Mouse (Mus musculus): ENCODE measurements around the gene Tmem120a. TPM values are rescaled to one million over a fixed set of nuclear protein-coding genes. Genes with fewer than 3 reads are reported as not detected.
A peak's percentile ranks its signal among the peaks of the same experiment; 100 is the strongest.

The Tmem120a gene
- polyA plus RNA-seq, 1 experiment from 2014 or later: 84.5 TPM

- no peaks in the 10 kb centered on the region for H3K9me3 ChIP-seq
- no peak overlapping the region for H3K4me2 ChIP-seq
- 97% methylated on average over 10 of the region's 10 CpGs for WGBS
- H3K27ac ChIP-seq (replicated peaks): no peak overlapping the region
- no peak for ATAC-seq (ENCODE audit: low read depth)
- H3K4me3 ChIP-seq: no peak overlapping the region
- peaks cover 30% of the 10 kb centered on the region for H3K4me1 ChIP-seq (replicated peaks)
- H3K9ac ChIP-seq: no peak overlapping the region
- peaks cover 71% of the 10 kb centered on the region for H3K36me3 ChIP-seq
- no peaks in the 10 kb centered on the region for H3K27me3 ChIP-seq
These were observed 14.0 kb downstream of the Tmem120a start for GRCm38 (mm10) chr5:135730278-135730677.

- WGBS: 90% methylated on average over 13 of the region's 13 CpGs
- Histone ChIP-seq H3K27me3 (no peaks in the 10 kb centered on the region), H3K9ac (no peak overlapping the region), H3K4me3 (no peak overlapping the region), H3K36me3 (peaks cover 61% of the 10 kb centered on the region), H3K27ac (replicated peaks) (no peak overlapping the region), H3K9me3 (no peaks in the 10 kb centered on the region), H3K4me2 (no peak overlapping the region), H3K4me1 (replicated peaks) (peaks cover 40% of the 10 kb centered on the region)
- no peak for ATAC-seq (ENCODE audit: low read depth)
These were observed 14.9 kb downstream of the Tmem120a start for GRCm38 (mm10) chr5:135729351-135729750.

GRCm38 (mm10) chr5:135728361-135728760 lies 15.9 kb downstream of the Tmem120a start:
- Histone ChIP-seq H3K9ac (no peak overlapping the region), H3K4me2 (no peak overlapping the region), H3K4me1 (replicated peaks) (peaks cover 49% of the 10 kb centered on the region), H3K27ac (replicated peaks) (no peak overlapping the region), H3K36me3 (peaks cover 51% of the 10 kb centered on the region), H3K4me3 (no peak overlapping the region), H3K27me3 (no peaks in the 10 kb centered on the region), H3K9me3 (no peaks in the 10 kb centered on the region)
- no peak for ATAC-seq (ENCODE audit: low read depth)
- WGBS: 93% methylated on average over 13 of the region's 13 CpGs

- ATAC-seq (ENCODE audit: low read depth): no peak
- no peak overlapping the region for H3K9ac ChIP-seq
- no peak overlapping the region for H3K27ac ChIP-seq (replicated peaks)
- no peak overlapping the region for H3K4me2 ChIP-seq
- peaks cover 46% of the 10 kb centered on the region for H3K36me3 ChIP-seq
- 92% methylated on average over 9 of the region's 9 CpGs for WGBS
- no peaks in the 10 kb centered on the region for H3K9me3 ChIP-seq
- peaks cover 54% of the 10 kb centered on the region for H3K4me1 ChIP-seq (replicated peaks)
- H3K27me3 ChIP-seq: no peaks in the 10 kb centered on the region
- H3K4me3 ChIP-seq: no peak overlapping the region
These were observed 16.4 kb downstream of the Tmem120a start for GRCm38 (mm10) chr5:135727871-135728270.

GRCm38 (mm10) chr5:135726641-135727346 lies 17.5 kb downstream of the Tmem120a start:
- Histone ChIP-seq H3K27ac (replicated peaks) (peak overlapping the region; percentile 96), H3K4me2 (peak overlapping the region; percentile 57), H3K36me3 (peaks cover 36% of the 10 kb centered on the region), H3K4me3 (0 out of 2 replicates have a peak overlapping the region, but pooled peaks have one; percentile 32), H3K27me3 (no peaks in the 10 kb centered on the region), H3K9me3 (no peaks in the 10 kb centered on the region), H3K9ac (peak overlapping the region; percentile 66), H3K4me1 (replicated peaks) (peaks cover 60% of the 10 kb centered on the region)
- WGBS: 62% methylated on average over 2 of the region's 2 CpGs
- ATAC-seq (ENCODE audit: low read depth): no peak

GRCm38 (mm10) chr5:135725991-135726390 lies 18.3 kb downstream of the Tmem120a start:
- Histone ChIP-seq H3K4me2 (peak overlapping the region; percentile 57), H3K27ac (replicated peaks) (peak overlapping the region; percentile 96), H3K4me1 (replicated peaks) (peaks cover 60% of the 10 kb centered on the region), H3K36me3 (peaks cover 28% of the 10 kb centered on the region), H3K9me3 (no peaks in the 10 kb centered on the region), H3K4me3 (peak overlapping the region; percentile 32), H3K27me3 (no peaks in the 10 kb centered on the region), H3K9ac (peak overlapping the region; percentile 66)
- WGBS: 25% methylated on average over 6 of the region's 6 CpGs
- ATAC-seq (ENCODE audit: low read depth): peak; percentile 12

GRCm38 (mm10) chr5:135725391-135725841 lies 18.8 kb downstream of the Tmem120a start:
- Histone ChIP-seq H3K27ac (replicated peaks) (peak overlapping the region; percentile 96), H3K9ac (peak overlapping the region; percentile 66), H3K4me1 (replicated peaks) (peaks cover 60% of the 10 kb centered on the region), H3K4me2 (peak overlapping the region; percentile 57), H3K4me3 (peak overlapping the region; percentile 32), H3K36me3 (peaks cover 22% of the 10 kb centered on the region), H3K27me3 (no peaks in the 10 kb centered on the region), H3K9me3 (no peaks in the 10 kb centered on the region)
- WGBS: 3% methylated on average over 8 of the region's 8 CpGs
- ATAC-seq (ENCODE audit: low read depth): peak; percentile 93

GRCm38 (mm10) chr5:135724536-135725322 lies 19.5 kb downstream of the Tmem120a start:
- peak; percentile 79 for ATAC-seq (ENCODE audit: low read depth)
- Histone ChIP-seq H3K4me3 (no peak overlapping the region), H3K27me3 (no peaks in the 10 kb centered on the region), H3K4me1 (replicated peaks) (peaks cover 60% of the 10 kb centered on the region), H3K27ac (replicated peaks) (peak overlapping the region; percentile 96), H3K36me3 (peaks cover 18% of the 10 kb centered on the region), H3K9me3 (no peaks in the 10 kb centered on the region), H3K9ac (peak overlapping the region; percentile 66), H3K4me2 (peak overlapping the region; percentile 57)
- WGBS: under 1% methylated on average over 9 of the region's 9 CpGs

GRCm38 (mm10) chr5:135723165-135723751 lies 21.0 kb downstream of the Tmem120a start:
- Histone ChIP-seq H3K4me3 (no peak overlapping the region), H3K9ac (no peak overlapping the region), H3K27ac (replicated peaks) (no peak overlapping the region), H3K4me2 (no peak overlapping the region), H3K9me3 (no peaks in the 10 kb centered on the region), H3K27me3 (no peaks in the 10 kb centered on the region), H3K4me1 (replicated peaks) (peaks cover 57% of the 10 kb centered on the region), H3K36me3 (peaks cover 14% of the 10 kb centered on the region; the same call in 1 of the 2 replicates)
- WGBS: 73% methylated on average over 3 of the region's 3 CpGs
- no peak for ATAC-seq (ENCODE audit: low read depth)

- Histone ChIP-seq H3K36me3 (peaks cover 24% of the 10 kb centered on the region), H3K27me3 (no peaks in the 10 kb centered on the region), H3K9ac (no peak overlapping the region), H3K9me3 (no peaks in the 10 kb centered on the region), H3K4me3 (no peak overlapping the region), H3K4me1 (replicated peaks) (peaks cover 48% of the 10 kb centered on the region), H3K27ac (replicated peaks) (no peak overlapping the region), H3K4me2 (no peak overlapping the region)
- 81% methylated on average over 11 of the region's 11 CpGs for whole genome bisulfite sequencing
- no peak for ATAC-seq (ENCODE audit: low read depth)
These were observed 22.1 kb downstream of the Tmem120a start for GRCm38 (mm10) chr5:135722121-135722520.

GRCm38 (mm10) chr5:135721076-135721475 lies 23.2 kb downstream of the Tmem120a start:
- Histone ChIP-seq H3K9ac (no peak overlapping the region), H3K4me3 (no peak overlapping the region)
- WGBS: 97% methylated on average over 8 of the region's 8 CpGs

GRCm38 (mm10) chr5:135720121-135720520 lies 24.1 kb downstream of the Tmem120a start:
- Histone ChIP-seq H3K27ac (replicated peaks) (no peak overlapping the region), H3K9ac (no peak overlapping the region), H3K4me1 (replicated peaks) (peaks cover 28% of the 10 kb centered on the region), H3K4me2 (no peak overlapping the region), H3K36me3 (peaks cover 39% of the 10 kb centered on the region), H3K4me3 (no peak overlapping the region), H3K9me3 (no peaks in the 10 kb centered on the region), H3K27me3 (no peaks in the 10 kb centered on the region)
- 80% methylated on average over 3 of the region's 3 CpGs for WGBS
- ATAC-seq (ENCODE audit: low read depth): no peak

More at GRCm38 (mm10) chr5:135721076-135721475, 23.2 kb downstream of the Tmem120a start:
- ATAC-seq (ENCODE audit: low read depth): no peak
- H3K36me3 ChIP-seq: peaks cover 33% of the 10 kb centered on the region
- H3K4me1 ChIP-seq (replicated peaks): peaks cover 38% of the 10 kb centered on the region
- no peaks in the 10 kb centered on the region for H3K27me3 ChIP-seq
- H3K27ac ChIP-seq (replicated peaks): no peak overlapping the region
- H3K4me2 ChIP-seq: no peak overlapping the region
- no peaks in the 10 kb centered on the region for H3K9me3 ChIP-seq
